8 mouse cellular contexts compared by ENCODE assay signal in the genomic region with DNA sequence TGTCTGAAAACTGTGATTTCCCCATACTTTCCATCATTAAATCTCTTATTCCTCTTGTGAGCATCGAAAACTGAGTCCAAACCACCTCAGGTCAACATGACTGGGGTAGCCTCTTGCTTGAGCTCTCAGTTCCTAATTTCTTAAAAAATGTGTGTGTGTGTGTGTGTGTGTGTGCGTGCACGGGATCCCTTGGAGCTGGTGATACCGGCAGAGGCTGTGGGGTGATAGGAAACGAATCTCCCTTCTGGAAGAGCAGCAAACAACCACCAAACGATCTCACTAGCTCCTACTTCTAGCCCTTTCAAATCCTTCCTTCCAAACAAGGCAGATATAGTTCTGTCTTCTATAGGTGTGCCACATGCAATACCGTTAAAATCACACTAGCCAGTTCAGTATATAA. TPM values are rescaled to one million over a fixed set of nuclear protein-coding genes. Genes with fewer than 3 reads are reported as not detected.
DNase-seq lines count a peak whose midpoint lies in the region; ATAC-seq and TF ChIP-seq lines count a peak whose summit lies in the region.

No protein-coding gene starts in this region.

- H3K27me3 ChIP-seq in heart, embryonic 11.5 days (ENCODE audit: control insufficient read depth, insufficient read depth, low read length): no peaks in the 10 kb centered on the region
- H3K27me3 ChIP-seq in E14TG2a.4 (ENCODE audit: insufficient read depth, low read length): peaks cover 17% of the 10 kb centered on the region
- H3K27me3 ChIP-seq in hindbrain, embryonic 10.5 days (ENCODE audit: insufficient read depth, poor library complexity, severe bottlenecking): no peaks in the 10 kb centered on the region; the same call in 1 of the 2 replicates
- peaks cover 14% of the 10 kb centered on the region; the same call in 1 of the 2 replicates for H3K27me3 ChIP-seq in liver, embryonic 15.5 days

- H3K27ac ChIP-seq in heart, embryonic 11.5 days (ENCODE audit: low read depth, low read length): no peak overlapping the region
- peak overlapping the region; percentile 97 for H3K27ac ChIP-seq in hindbrain, embryonic 10.5 days
- no peak overlapping the region for H3K27ac ChIP-seq in liver, embryonic 15.5 days (replicated peaks)

- ATAC-seq in heart, embryonic 11.5 days (replicated peaks; ENCODE audit: insufficient number of reproducible peaks, low FRiP score, low TSS enrichment): no peak
- ATAC-seq in liver, embryonic 15.5 days (ENCODE audit: insufficient read depth): no peak

- peak overlapping the region; percentile 71 for H3K4me3 ChIP-seq in heart, embryonic 11.5 days (ENCODE audit: low read depth, low read length)
- peak overlapping the region; percentile 82 for H3K4me3 ChIP-seq in E14TG2a.4 (replicated peaks; ENCODE audit: low read length)
- H3K4me3 ChIP-seq in hindbrain, embryonic 10.5 days: peak overlapping the region; percentile 71
- peak overlapping the region; percentile 77 for H3K4me3 ChIP-seq in liver, embryonic 15.5 days (replicated peaks)

- peak overlapping the region; percentile 90 for H3K9ac ChIP-seq in heart, embryonic 11.5 days (ENCODE audit: low read depth, low read length)
- no peak overlapping the region for H3K9ac ChIP-seq in liver, embryonic 15.5 days

- no peak for DNase-seq in heart, postnatal 14 days
- DNase-seq in hindbrain, embryonic 10.5 days (ENCODE audit: low spot score): no peak
- no peak for DNase-seq in right cerebral cortex, postnatal 14 days
- DNase-seq in adrenal gland, postnatal 10 days: no peak
- DNase-seq in spleen, postnatal 4 days (ENCODE audit: low spot score in 2 of 2): no peak

- H3K4me1 ChIP-seq in heart, embryonic 11.5 days (ENCODE audit: control insufficient read depth, insufficient read depth, low read length): no peaks in the 10 kb centered on the region; the same call in 1 of the 2 replicates
- no peaks in the 10 kb centered on the region for H3K4me1 ChIP-seq in E14TG2a.4 (replicated peaks; ENCODE audit: low read depth, low read length)
- peaks cover 13% of the 10 kb centered on the region; the same call in 1 of the 2 replicates for H3K4me1 ChIP-seq in hindbrain, embryonic 10.5 days (replicated peaks)
- peaks cover 14% of the 10 kb centered on the region for H3K4me1 ChIP-seq in liver, embryonic 15.5 days (replicated peaks)

- H3K4me2 ChIP-seq in heart, embryonic 11.5 days: peak overlapping the region; percentile 79
- H3K4me2 ChIP-seq in liver, embryonic 15.5 days: peak overlapping the region; percentile 97

- H3K36me3 ChIP-seq in heart, embryonic 11.5 days (ENCODE audit: control insufficient read depth, insufficient read depth, low read length): no peaks in the 10 kb centered on the region
- H3K36me3 ChIP-seq in E14TG2a.4 (ENCODE audit: insufficient read depth, low read length): peaks cover 10% of the 10 kb centered on the region
- H3K36me3 ChIP-seq in hindbrain, embryonic 10.5 days: peaks cover 14% of the 10 kb centered on the region
- peaks cover 19% of the 10 kb centered on the region for H3K36me3 ChIP-seq in liver, embryonic 15.5 days (replicated peaks)

- intact Hi-C loops in heart, postnatal 14 days (cut with DNase I): no loop called here

- TF ChIP-seq CTCF in E14TG2a.4 (conservative IDR thresholded peaks at IDR 0.05; ENCODE audit: low read length): no peak

- whole genome bisulfite sequencing in heart, embryonic 11.5 days (ENCODE audit: insufficient replicate concordance): 77% methylated on average over 7 of the region's 7 CpGs
- 83% methylated on average over 7 of the region's 7 CpGs for WGBS in hindbrain, embryonic 10.5 days
- 80% methylated on average over 7 of the region's 7 CpGs for WGBS in liver, embryonic 15.5 days (ENCODE audit: insufficient replicate concordance)

- H3K9me3 ChIP-seq in heart, embryonic 11.5 days (replicated peaks; ENCODE audit: control insufficient read depth, low read length): no peaks in the 10 kb centered on the region
- H3K9me3 ChIP-seq in E14TG2a.4 (ENCODE audit: low read length): peaks cover 2% of the 10 kb centered on the region; the same call in 1 of the 2 replicates
- H3K9me3 ChIP-seq in hindbrain, embryonic 10.5 days: no peaks in the 10 kb centered on the region
- H3K9me3 ChIP-seq in liver, embryonic 15.5 days (replicated peaks): no peaks in the 10 kb centered on the region

RNA-seq across cellular contexts. Expression of a gene that starts 0.6 kb away (rescaled TPM):
- polyA plus RNA-seq in heart, embryonic 11.5 days (2014; fragmentation: Nextera tagmentation; extraction: Ambion mirVana): 0.82 and 1.3 TPM in 2 replicates
- 1 to 10 TPM; 1.6 to 1.7 TPM for total RNA-seq in heart, postnatal 14 days (2021)
- polyA plus RNA-seq in hindbrain, embryonic 10.5 days (2016; fragmentation: Nextera tagmentation; extraction: Ambion mirVana): 1.6 and 1.8 TPM in 2 replicates
- polyA plus RNA-seq in liver, embryonic 15.5 days (2015; fragmentation: Nextera tagmentation; extraction: Ambion mirVana): 0.13 and 0.24 TPM in 2 replicates
- total RNA-seq in adrenal gland, postnatal 10 days (2021): 1 to 10 TPM; 2.6 to 3.7 TPM

RNA-seq across cellular contexts. Expression of a gene that starts 10.0 kb away (rescaled TPM):
- polyA plus RNA-seq in heart, embryonic 11.5 days (2014; fragmentation: Nextera tagmentation; extraction: Ambion mirVana): 82.6 and 84.0 TPM in 2 replicates
- total RNA-seq in heart, postnatal 14 days (2021): 100 to 1,000 TPM; 133 to 134 TPM
- 109 and 115 TPM in 2 replicates for polyA plus RNA-seq in hindbrain, embryonic 10.5 days (2016; fragmentation: Nextera tagmentation; extraction: Ambion mirVana)
- polyA plus RNA-seq in liver, embryonic 15.5 days (2015; fragmentation: Nextera tagmentation; extraction: Ambion mirVana): 115 and 122 TPM in 2 replicates
- total RNA-seq in adrenal gland, postnatal 10 days (2021): 100 to 1,000 TPM; 158 to 159 TPM

RNA-seq across cellular contexts. Expression of a gene that starts 54.4 kb away (rescaled TPM):
- polyA plus RNA-seq in heart, embryonic 11.5 days (2014; fragmentation: Nextera tagmentation; extraction: Ambion mirVana): 0.08 TPM in 1 of 2 replicates, not detected in the other
- total RNA-seq in heart, postnatal 14 days (2021): under 1 TPM in 1 of 2 experiments, not detected in 1; 0.81 TPM
- polyA plus RNA-seq in hindbrain, embryonic 10.5 days (2016; fragmentation: Nextera tagmentation; extraction: Ambion mirVana): 0.07 and 1.0 TPM in 2 replicates
- 0.02 TPM in 1 of 2 replicates, not detected in the other for polyA plus RNA-seq in liver, embryonic 15.5 days (2015; fragmentation: Nextera tagmentation; extraction: Ambion mirVana)
- not detected for total RNA-seq in adrenal gland, postnatal 10 days (2021)

RNA-seq across cellular contexts. Expression of a gene that starts 54.4 kb away (rescaled TPM):
- 13.2 and 16.9 TPM in 2 replicates for polyA plus RNA-seq in heart, embryonic 11.5 days (2014; fragmentation: Nextera tagmentation; extraction: Ambion mirVana)
- 1 to 10 TPM; 8.0 to 8.1 TPM for total RNA-seq in heart, postnatal 14 days (2021)
- 20.7 and 21.9 TPM in 2 replicates for polyA plus RNA-seq in hindbrain, embryonic 10.5 days (2016; fragmentation: Nextera tagmentation; extraction: Ambion mirVana)
- polyA plus RNA-seq in liver, embryonic 15.5 days (2015; fragmentation: Nextera tagmentation; extraction: Ambion mirVana): 4.1 and 4.8 TPM in 2 replicates
- total RNA-seq in adrenal gland, postnatal 10 days (2021): 10 to 100 TPM; 11.7 to 14.5 TPM
